Mouse (Mus musculus) testis, adult 2 months (tissue): ENCODE results near the gene Psmb9.

Experiments used
- CTCF ChIP-seq: fragments of 200-500 bp; IDR thresholded peaks from 2 replicates; pipeline ENCODE4 v1.5.1; 2012; ENCODE audit warnings: low read depth, mild to moderate bottlenecking, inconsistent platforms, low read length, moderate library complexity; ENCODE audit not compliant: control insufficient read depth, insufficient read depth, insufficient replicate concordance
- POLR2A ChIP-seq: fragments of 200-500 bp; IDR thresholded peaks from 2 replicates; pipeline ENCODE4 v1.6.1; 2012; ENCODE audit warnings: low read depth, mild to moderate bottlenecking, inconsistent platforms, low read length, moderate library complexity; ENCODE audit not compliant: control insufficient read depth

DNA sequence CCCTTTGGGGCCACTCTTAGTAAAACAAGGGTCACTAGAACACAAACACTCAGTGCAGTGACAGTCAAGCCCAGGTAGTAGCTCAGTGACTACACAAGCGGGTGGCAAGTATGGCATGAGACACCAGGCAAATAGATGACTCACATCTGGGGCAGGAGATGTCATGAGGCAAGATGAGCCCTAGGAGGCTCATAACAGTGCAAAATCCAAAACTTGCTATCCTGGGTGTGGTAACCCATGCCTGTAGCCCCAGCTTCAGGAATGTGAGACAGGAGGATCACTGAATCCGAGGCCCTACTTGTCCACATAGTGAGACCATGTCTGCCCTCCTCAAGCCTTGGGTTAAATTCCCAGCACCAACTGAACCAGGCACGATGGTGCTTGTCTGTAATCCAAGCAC lies 53.1 kb downstream of the Psmb9 start:
- TF ChIP-seq CTCF (no peak), POLR2A (no peak)
